Mouse (Mus musculus): ENCODE measurements around the gene Tbk1. TPM values are rescaled to one million over a fixed set of nuclear protein-coding genes. Genes with fewer than 3 reads are reported as not detected.

Tbk1 gene
- polyA plus RNA-seq, 1 experiment from 2014 or later = 30.7 TPM

DNA sequence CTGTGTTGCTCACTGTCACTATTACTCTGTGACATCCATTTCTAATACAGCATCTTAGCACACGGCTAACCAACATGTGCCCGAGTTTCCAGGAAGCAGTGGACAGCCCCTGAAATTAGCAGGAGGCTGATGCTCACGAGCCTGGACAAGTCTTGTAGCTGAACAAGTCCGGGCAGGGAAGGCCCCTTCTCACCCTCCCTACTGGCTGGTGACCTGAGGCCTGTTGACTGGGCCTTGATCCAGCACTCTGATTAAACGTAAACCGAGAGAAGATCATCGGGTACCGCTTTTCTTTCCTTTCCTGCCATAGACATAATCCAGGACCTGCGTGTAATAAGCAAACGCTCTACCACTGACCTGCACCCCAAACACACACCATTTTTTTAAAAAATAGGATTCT is 21.6 kb upstream of the Tbk1 start:
- no peak overlapping the region for H3K27ac ChIP-seq (replicated peaks; ENCODE audit: low read depth, low read length)
- no peaks in the 10 kb centered on the region for H3K4me1 ChIP-seq (ENCODE audit: control insufficient read depth, insufficient read depth, low read length)
- no peak for DNase-seq (ENCODE audit: low spot score)
- WGBS = 93% methylated on average over 10 of the region's 10 CpGs
- H3K36me3 ChIP-seq (ENCODE audit: control insufficient read depth, insufficient read depth, low read length) = peaks cover 47% of the 10 kb centered on the region
- H3K27me3 ChIP-seq (ENCODE audit: control insufficient read depth, insufficient read depth, low read length) = no peaks in the 10 kb centered on the region
- no peak overlapping the region for H3K4me3 ChIP-seq (ENCODE audit: low read depth, low read length)
- ATAC-seq (ENCODE audit: insufficient number of reproducible peaks, low FRiP score, low TSS enrichment, low read depth) = no peak
- H3K9me3 ChIP-seq (ENCODE audit: control insufficient read depth, low read length) = no peaks in the 10 kb centered on the region
- H3K9ac ChIP-seq (ENCODE audit: low read length) = no peak overlapping the region
- no peak overlapping the region for H3K4me2 ChIP-seq (ENCODE audit: low read depth, severe bottlenecking)

GRCm38 (mm10) chr10:121604632-121605344 is 18.2 kb upstream of the Tbk1 start:
- Histone ChIP-seq H3K9ac (ENCODE audit: low read length) (no peak overlapping the region), H3K4me2 (ENCODE audit: low read depth, severe bottlenecking) (no peak overlapping the region), H3K27me3 (ENCODE audit: control insufficient read depth, insufficient read depth, low read length) (no peaks in the 10 kb centered on the region), H3K9me3 (ENCODE audit: control insufficient read depth, low read length) (no peaks in the 10 kb centered on the region), H3K4me1 (ENCODE audit: control insufficient read depth, insufficient read depth, low read length) (no peaks in the 10 kb centered on the region), H3K4me3 (ENCODE audit: low read depth, low read length) (no peak overlapping the region), H3K36me3 (ENCODE audit: control insufficient read depth, insufficient read depth, low read length) (peaks cover 50% of the 10 kb centered on the region), H3K27ac (replicated peaks; ENCODE audit: low read depth, low read length) (no peak overlapping the region)
- ATAC-seq (ENCODE audit: insufficient number of reproducible peaks, low FRiP score, low TSS enrichment, low read depth) = no peak
- DNase-seq (ENCODE audit: low spot score) = no peak
- 94% methylated on average over 13 of the region's 13 CpGs for WGBS

GRCm38 (mm10) chr10:121603556-121603955 is 17.0 kb upstream of the Tbk1 start:
- 93% methylated on average over 4 of the region's 4 CpGs for WGBS
- Histone ChIP-seq H3K9me3 (ENCODE audit: control insufficient read depth, low read length) (no peaks in the 10 kb centered on the region), H3K4me2 (ENCODE audit: low read depth, severe bottlenecking) (no peak overlapping the region), H3K36me3 (ENCODE audit: control insufficient read depth, insufficient read depth, low read length) (peaks cover 52% of the 10 kb centered on the region), H3K4me1 (ENCODE audit: control insufficient read depth, insufficient read depth, low read length) (no peaks in the 10 kb centered on the region), H3K9ac (ENCODE audit: low read length) (no peak overlapping the region), H3K27ac (replicated peaks; ENCODE audit: low read depth, low read length) (no peak overlapping the region), H3K27me3 (ENCODE audit: control insufficient read depth, insufficient read depth, low read length) (no peaks in the 10 kb centered on the region), H3K4me3 (ENCODE audit: low read depth, low read length) (no peak overlapping the region)
- no peak for DNase-seq (ENCODE audit: low spot score)
- no peak for ATAC-seq (ENCODE audit: insufficient number of reproducible peaks, low FRiP score, low TSS enrichment, low read depth)

DNA sequence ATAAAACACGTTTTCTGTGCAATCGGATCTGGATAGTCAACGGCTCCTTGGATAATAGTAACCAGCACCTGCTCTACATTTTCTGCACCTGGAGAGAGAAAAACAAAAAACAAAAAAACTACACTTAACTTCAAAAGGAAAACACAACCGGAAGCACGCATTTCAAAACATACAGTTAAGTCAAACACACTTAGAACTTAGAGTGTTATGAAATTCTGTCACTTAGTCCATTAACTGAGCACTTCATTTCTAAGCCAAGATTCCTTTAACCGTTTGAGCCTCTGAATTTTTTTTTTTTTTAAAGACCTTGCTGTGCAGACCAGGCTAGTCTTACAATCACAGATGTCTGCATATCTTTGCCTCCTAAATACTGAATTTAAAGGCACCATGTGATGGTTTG is 14.7 kb upstream of the Tbk1 start:
- Histone ChIP-seq H3K27ac (replicated peaks; ENCODE audit: low read depth, low read length) (no peak overlapping the region), H3K9me3 (ENCODE audit: control insufficient read depth, low read length) (no peaks in the 10 kb centered on the region), H3K36me3 (ENCODE audit: control insufficient read depth, insufficient read depth, low read length) (peaks cover 39% of the 10 kb centered on the region), H3K4me3 (ENCODE audit: low read depth, low read length) (no peak overlapping the region), H3K4me2 (ENCODE audit: low read depth, severe bottlenecking) (no peak overlapping the region), H3K27me3 (ENCODE audit: control insufficient read depth, insufficient read depth, low read length) (no peaks in the 10 kb centered on the region), H3K9ac (ENCODE audit: low read length) (no peak overlapping the region), H3K4me1 (ENCODE audit: control insufficient read depth, insufficient read depth, low read length) (no peaks in the 10 kb centered on the region)
- 87% methylated on average over 6 of the region's 6 CpGs for WGBS
- no peak for DNase-seq (ENCODE audit: low spot score)
- no peak for ATAC-seq (ENCODE audit: insufficient number of reproducible peaks, low FRiP score, low TSS enrichment, low read depth)

GRCm38 (mm10) chr10:121596580-121596979 is 10.0 kb upstream of the Tbk1 start:
- H3K27me3 ChIP-seq (ENCODE audit: control insufficient read depth, insufficient read depth, low read length) = no peaks in the 10 kb centered on the region
- H3K4me2 ChIP-seq (ENCODE audit: low read depth, severe bottlenecking) = no peak overlapping the region
- H3K27ac ChIP-seq (replicated peaks; ENCODE audit: low read depth, low read length) = no peak overlapping the region
- H3K4me1 ChIP-seq (ENCODE audit: control insufficient read depth, insufficient read depth, low read length) = no peaks in the 10 kb centered on the region
- no peak for DNase-seq (ENCODE audit: low spot score)
- 92% methylated on average over 9 of the region's 9 CpGs for WGBS
- H3K9me3 ChIP-seq (ENCODE audit: control insufficient read depth, low read length) = no peaks in the 10 kb centered on the region
- ATAC-seq (ENCODE audit: insufficient number of reproducible peaks, low FRiP score, low TSS enrichment, low read depth) = no peak
- H3K36me3 ChIP-seq (ENCODE audit: control insufficient read depth, insufficient read depth, low read length) = peaks cover 27% of the 10 kb centered on the region
- H3K4me3 ChIP-seq (ENCODE audit: low read depth, low read length) = no peak overlapping the region
- H3K9ac ChIP-seq (ENCODE audit: low read length) = no peak overlapping the region

DNA sequence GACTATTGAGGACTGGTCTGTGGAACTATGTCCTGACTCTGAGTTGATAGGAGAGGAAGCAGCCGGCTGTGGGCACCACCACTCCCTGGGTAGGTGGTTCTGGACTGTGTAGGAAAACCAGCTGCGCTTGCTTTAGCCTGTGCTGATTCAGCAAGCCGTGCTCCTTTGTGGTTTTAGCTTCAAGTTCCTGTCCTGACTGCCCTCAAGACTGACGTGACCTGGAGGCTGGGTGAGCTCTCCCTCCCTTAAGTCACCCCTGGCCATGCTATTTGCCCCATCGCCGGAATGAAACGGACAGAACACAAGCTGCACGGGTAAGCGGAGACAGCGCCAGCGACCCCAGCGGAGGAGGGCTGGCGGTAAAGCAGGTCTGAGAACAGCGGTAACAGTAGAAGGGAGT is 4.5 kb upstream of the Tbk1 start:
- Histone ChIP-seq H3K4me1 (ENCODE audit: control insufficient read depth, insufficient read depth, low read length) (no peaks in the 10 kb centered on the region), H3K4me3 (ENCODE audit: low read depth, low read length) (no peak overlapping the region), H3K36me3 (ENCODE audit: control insufficient read depth, insufficient read depth, low read length) (peaks cover 16% of the 10 kb centered on the region; the same call in 1 of the 2 replicates), H3K4me2 (ENCODE audit: low read depth, severe bottlenecking) (no peak overlapping the region), H3K9ac (ENCODE audit: low read length) (no peak overlapping the region), H3K27ac (replicated peaks; ENCODE audit: low read depth, low read length) (no peak overlapping the region), H3K9me3 (ENCODE audit: control insufficient read depth, low read length) (no peaks in the 10 kb centered on the region), H3K27me3 (ENCODE audit: control insufficient read depth, insufficient read depth, low read length) (no peaks in the 10 kb centered on the region)
- DNase-seq (ENCODE audit: low spot score) (no peak), ATAC-seq (ENCODE audit: insufficient number of reproducible peaks, low FRiP score, low TSS enrichment, low read depth) (no peak)
- 96% methylated on average over 14 of the region's 14 CpGs for WGBS

GRCm38 (mm10) chr10:121587371-121587840 is 819 bp upstream of the Tbk1 start:
- H3K36me3 ChIP-seq (ENCODE audit: control insufficient read depth, insufficient read depth, low read length) = peaks cover 6% of the 10 kb centered on the region; the same call in 1 of the 2 replicates
- no peaks in the 10 kb centered on the region for H3K27me3 ChIP-seq (ENCODE audit: control insufficient read depth, insufficient read depth, low read length)
- H3K27ac ChIP-seq (replicated peaks; ENCODE audit: low read depth, low read length) = no peak overlapping the region
- DNase-seq (ENCODE audit: low spot score) = no peak
- peak overlapping the region; percentile 89; the same call in 1 of the 2 replicates for H3K9ac ChIP-seq (ENCODE audit: low read length)
- 69% methylated on average over 6 of the region's 6 CpGs for WGBS
- no peaks in the 10 kb centered on the region for H3K4me1 ChIP-seq (ENCODE audit: control insufficient read depth, insufficient read depth, low read length)
- ATAC-seq (ENCODE audit: insufficient number of reproducible peaks, low FRiP score, low TSS enrichment, low read depth) = no peak
- no peaks in the 10 kb centered on the region for H3K9me3 ChIP-seq (ENCODE audit: control insufficient read depth, low read length)
- H3K4me2 ChIP-seq (ENCODE audit: low read depth, severe bottlenecking) = peak overlapping the region; percentile 71; the same call in 1 of the 2 replicates
- H3K4me3 ChIP-seq (ENCODE audit: low read depth, low read length) = peak overlapping the region; percentile 80

- no peaks in the 10 kb centered on the region for H3K4me1 ChIP-seq (ENCODE audit: control insufficient read depth, insufficient read depth, low read length)
- 3% methylated on average over 45 of the region's 48 CpGs for WGBS
- H3K4me3 ChIP-seq (ENCODE audit: low read depth, low read length) = peak overlapping the region; percentile 80
- no peaks in the 10 kb centered on the region for H3K27me3 ChIP-seq (ENCODE audit: control insufficient read depth, insufficient read depth, low read length)
- peaks cover 5% of the 10 kb centered on the region; the same call in 1 of the 2 replicates for H3K36me3 ChIP-seq (ENCODE audit: control insufficient read depth, insufficient read depth, low read length)
- peak; percentile 74 for ATAC-seq (ENCODE audit: insufficient number of reproducible peaks, low FRiP score, low TSS enrichment, low read depth)
- peak overlapping the region; percentile 71 for H3K4me2 ChIP-seq (ENCODE audit: low read depth, severe bottlenecking)
- 0 out of 2 replicates have a peak overlapping the region, but pooled peaks have one; percentile 33 for H3K27ac ChIP-seq (replicated peaks; ENCODE audit: low read depth, low read length)
- peak; percentile 46 for DNase-seq (ENCODE audit: low spot score)
- H3K9me3 ChIP-seq (ENCODE audit: control insufficient read depth, low read length) = no peaks in the 10 kb centered on the region
- peak overlapping the region; percentile 89 for H3K9ac ChIP-seq (ENCODE audit: low read length)
Observed at GRCm38 (mm10) chr10:121585791-121586642, 570 bp downstream of the Tbk1 start.
